Mouse (Mus musculus) liver, embryonic 15.5 days (tissue): Measurements from ENCODE around the gene Fis1. TPM values are rescaled to one million over a fixed set of nuclear protein-coding genes. Genes with fewer than 3 reads are reported as not detected.

Experiments used
- ATAC-seq: fragments of 200-750 bp; cut with Nextera tagmentation; 2 replicates; pipeline ENCODE4 v1.8.0; 2017; ENCODE audit warnings: moderate number of reproducible peaks, mild to moderate bottlenecking, moderate library complexity; ENCODE audit not compliant: insufficient read depth
- H3K27ac ChIP-seq: fragments of 300-500 bp; sonication (generic); replicated peaks from 2 replicates; pipeline ENCODE4 v1.5.1; 2015; ENCODE audit warnings: mild to moderate bottlenecking, inconsistent platforms
- H3K27me3 ChIP-seq: fragments of 300-500 bp; sonication (generic); 2 replicates; pipeline ENCODE4 v1.6.1; 2015; ENCODE audit warnings: mild to moderate bottlenecking, inconsistent platforms
- H3K36me3 ChIP-seq: fragments of 300-500 bp; sonication (generic); replicated peaks from 2 replicates; pipeline ENCODE4 v1.6.1; 2015; ENCODE audit warnings: moderate library complexity, mild to moderate bottlenecking, inconsistent platforms
- H3K4me1 ChIP-seq: fragments of 300-500 bp; sonication (generic); replicated peaks from 2 replicates; pipeline ENCODE4 v1.6.1; 2015; ENCODE audit warnings: inconsistent platforms
- H3K4me2 ChIP-seq: fragments of 300-500 bp; sonication (generic); 2 replicates; pipeline ENCODE4 v1.6.1; 2015; ENCODE audit warnings: moderate library complexity, mild to moderate bottlenecking, inconsistent platforms
- H3K4me3 ChIP-seq: fragments of 300-500 bp; sonication (generic); replicated peaks from 2 replicates; pipeline ENCODE4 v1.5.1; 2015; ENCODE audit warnings: mild to moderate bottlenecking, inconsistent platforms
- H3K9ac ChIP-seq: fragments of 300-500 bp; sonication (generic); 2 replicates; pipeline ENCODE4 v1.6.1; 2015; ENCODE audit warnings: moderate library complexity, mild to moderate bottlenecking, inconsistent platforms
- H3K9me3 ChIP-seq: fragments of 300-500 bp; sonication (generic); replicated peaks from 2 replicates; pipeline ENCODE4 v1.6.1; 2016; ENCODE audit warnings: inconsistent platforms
- WGBS: fragments of 180-500 bp; shearing (Covaris S2); methylation state at CpG from one replicate; pipeline ENCODE4 v1.1.7; 2015; ENCODE audit warnings: mixed read lengths; ENCODE audit not compliant: insufficient replicate concordance; 5-methylcytosine and 5-hydroxymethylcytosine counted together
- polyA plus RNA-seq: library from polyadenylated mRNA; unstranded; fragments of >200 nt; fragmentation: Nextera tagmentation; extraction: Ambion mirVana; gene quantifications from 2 replicates; pipeline ENCODE4 v1.2.1, GENCODE M21; 2015

Fis1 gene
- polyA plus RNA-seq, 1 experiment from 2014 or later, result 190 TPM

DNA sequence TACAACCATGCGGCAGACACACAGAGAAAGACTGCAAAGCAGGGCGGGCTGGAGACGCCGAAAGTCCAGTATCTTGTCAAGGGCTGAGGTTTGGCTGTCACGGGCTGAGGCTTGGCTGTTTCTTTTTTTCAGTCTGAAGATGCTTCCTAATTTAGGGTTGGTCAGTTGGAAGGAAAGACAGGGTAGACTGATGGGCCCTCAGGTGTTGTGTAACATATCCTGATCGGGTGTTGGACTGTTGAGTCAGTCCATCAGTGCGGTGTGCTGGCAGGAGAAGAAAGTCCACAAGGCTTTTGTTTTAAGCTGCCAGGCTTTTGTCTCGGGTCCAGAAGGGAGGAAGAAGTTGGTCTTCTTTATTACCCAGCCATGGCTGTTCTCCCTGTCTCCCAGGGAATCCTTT is 20.6 kb downstream of the Fis1 start:
- Histone ChIP-seq H3K4me2 (0 out of 2 replicates have a peak overlapping the region, but pooled peaks have one; percentile 11), H3K9ac (no peak overlapping the region), H3K27me3 (no peaks in the 10 kb centered on the region; the same call in 1 of the 2 replicates), H3K27ac (peak overlapping the region; percentile 33), H3K36me3 (no peaks in the 10 kb centered on the region), H3K9me3 (no peaks in the 10 kb centered on the region), H3K4me3 (no peak overlapping the region), H3K4me1 (peaks cover 2% of the 10 kb centered on the region; the same call in 1 of the 2 replicates)
- 39% methylated on average over 8 of the region's 8 CpGs for WGBS
- no peak for ATAC-seq

GRCm38 (mm10) chr5:136977769-136978168 is 24.7 kb downstream of the Fis1 start:
- H3K36me3 ChIP-seq, result peaks cover 13% of the 10 kb centered on the region
- no peak overlapping the region for H3K4me3 ChIP-seq
- H3K9me3 ChIP-seq, result no peaks in the 10 kb centered on the region
- ATAC-seq, result no peak
- H3K4me2 ChIP-seq, result no peak overlapping the region
- H3K27me3 ChIP-seq, result no peaks in the 10 kb centered on the region; the same call in 1 of the 2 replicates
- H3K4me1 ChIP-seq, result no peaks in the 10 kb centered on the region; the same call in 1 of the 2 replicates
- 37% methylated on average over 4 of the region's 4 CpGs for WGBS
- peak overlapping the region; percentile 45; the same call in 1 of the 2 replicates for H3K27ac ChIP-seq
- no peak overlapping the region for H3K9ac ChIP-seq

DNA sequence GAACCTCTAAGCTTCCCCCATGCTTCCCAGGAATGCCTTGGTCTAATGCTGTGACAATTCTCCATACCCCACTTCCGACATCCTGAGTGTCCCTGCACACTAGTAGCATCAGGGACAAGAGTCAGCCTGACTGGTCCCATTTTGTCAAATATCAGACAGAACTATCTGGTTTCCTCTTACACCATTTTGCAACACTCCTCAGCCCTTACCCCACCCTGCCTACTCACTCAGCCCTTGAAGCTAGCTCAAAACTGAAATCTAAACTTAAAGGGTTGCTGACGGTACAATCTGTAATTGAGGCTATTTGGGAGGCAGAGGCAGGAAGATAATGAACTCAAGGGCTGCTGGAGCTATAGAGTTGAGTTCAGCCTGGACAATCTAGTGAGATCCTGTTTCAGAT is 26.7 kb downstream of the Fis1 start:
- WGBS, result 67% methylated on average over 2 of the region's 2 CpGs
- Histone ChIP-seq H3K9ac (no peak overlapping the region), H3K36me3 (peaks cover 13% of the 10 kb centered on the region), H3K4me3 (no peak overlapping the region), H3K4me1 (no peaks in the 10 kb centered on the region; the same call in 1 of the 2 replicates), H3K27me3 (no peaks in the 10 kb centered on the region), H3K9me3 (no peaks in the 10 kb centered on the region), H3K27ac (peak overlapping the region; percentile 42; the same call in 1 of the 2 replicates), H3K4me2 (no peak overlapping the region)
- ATAC-seq, result no peak

GRCm38 (mm10) chr5:136980974-136981373 is 27.9 kb downstream of the Fis1 start:
- H3K27ac ChIP-seq, result no peak overlapping the region
- no peak overlapping the region for H3K9ac ChIP-seq
- no peaks in the 10 kb centered on the region for H3K9me3 ChIP-seq
- H3K4me3 ChIP-seq, result no peak overlapping the region
- H3K36me3 ChIP-seq, result peaks cover 13% of the 10 kb centered on the region
- no peaks in the 10 kb centered on the region for H3K27me3 ChIP-seq
- no peak overlapping the region for H3K4me2 ChIP-seq
- 73% methylated on average over 8 of the region's 8 CpGs for WGBS
- ATAC-seq, result no peak
- H3K4me1 ChIP-seq, result peaks cover 11% of the 10 kb centered on the region

DNA sequence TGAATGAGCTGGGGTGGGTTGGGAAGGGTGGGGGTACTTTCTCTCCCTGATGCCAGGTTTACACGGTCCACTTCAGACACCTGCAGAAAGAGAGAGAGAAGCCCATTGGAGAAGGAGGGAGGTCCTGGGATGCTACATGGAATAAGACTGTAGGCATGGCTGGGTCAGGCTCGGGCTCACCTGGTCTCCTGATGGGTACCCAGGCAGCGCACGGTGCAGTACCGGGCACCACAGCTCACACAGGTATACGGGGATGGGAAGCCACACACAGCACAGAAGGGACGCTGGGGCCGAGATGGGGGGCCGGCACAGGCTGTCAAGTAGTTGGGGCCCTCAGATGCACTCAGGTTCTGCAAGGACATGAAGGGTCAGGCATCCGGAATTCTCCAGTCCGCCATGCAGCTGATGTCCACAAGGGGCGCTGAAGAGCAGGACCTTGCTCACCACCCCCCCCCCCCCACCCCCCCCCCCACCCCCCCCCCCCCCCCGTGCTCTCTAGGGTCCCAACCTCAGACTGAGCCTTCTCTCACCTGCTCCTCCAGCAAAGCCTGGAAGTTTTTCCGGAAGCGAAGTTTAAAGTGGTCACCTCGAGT is 29.4 kb downstream of the Fis1 start:
- ATAC-seq, result no peak
- 57% methylated on average over 15 of the region's 16 CpGs for WGBS
- peaks cover 13% of the 10 kb centered on the region for H3K36me3 ChIP-seq

DNA sequence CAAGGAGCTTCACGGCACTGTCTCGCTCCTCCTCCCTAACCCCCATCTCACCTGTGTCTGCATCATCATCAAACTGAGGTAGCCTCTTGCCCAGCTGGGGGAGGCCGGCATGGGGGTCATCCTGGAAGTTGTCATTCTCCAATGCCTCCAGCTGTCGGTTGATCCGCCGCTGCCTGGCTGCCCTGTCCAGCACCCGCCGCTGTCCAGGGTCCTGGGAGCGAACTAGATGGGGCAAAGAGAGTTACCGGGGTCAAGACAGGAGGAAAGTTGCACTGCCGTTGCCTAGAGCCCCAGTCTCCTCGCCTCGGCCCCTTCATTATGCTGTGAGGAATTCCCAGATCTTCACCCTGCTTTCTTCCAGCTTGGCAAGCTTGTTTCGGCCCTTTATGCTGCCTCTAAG is 31.8 kb downstream of the Fis1 start:
- ATAC-seq, result no peak
- Histone ChIP-seq H3K4me2 (no peak overlapping the region), H3K36me3 (peaks cover 15% of the 10 kb centered on the region), H3K9me3 (no peaks in the 10 kb centered on the region), H3K4me3 (no peak overlapping the region), H3K27me3 (no peaks in the 10 kb centered on the region), H3K9ac (no peak overlapping the region), H3K27ac (no peak overlapping the region), H3K4me1 (peaks cover 29% of the 10 kb centered on the region)
- 63% methylated on average over 14 of the region's 14 CpGs for WGBS

More for the DNA sequence above, 29.4 kb downstream of the Fis1 start:
- Histone ChIP-seq H3K9me3 (no peaks in the 10 kb centered on the region), H3K4me2 (no peak overlapping the region), H3K27me3 (no peaks in the 10 kb centered on the region), H3K4me3 (no peak overlapping the region), H3K9ac (no peak overlapping the region), H3K27ac (no peak overlapping the region), H3K4me1 (peaks cover 17% of the 10 kb centered on the region)

- peak; percentile 93 for ATAC-seq
- Histone ChIP-seq H3K4me3 (peak within 1 kb of the TSS; percentile 93), H3K4me1 (peaks cover 29% of the 10 kb centered on the region), H3K27me3 (no peaks in the 10 kb centered on the region), H3K36me3 (peaks cover 27% of the 10 kb centered on the region), H3K4me2 (peak within 1 kb of the TSS; percentile 98), H3K27ac (peak within 1 kb of the TSS; percentile 92), H3K9me3 (no peaks in the 10 kb centered on the region), H3K9ac (peak within 1 kb of the TSS; percentile 92)
- WGBS, result under 1% methylated on average over 26 of the region's 26 CpGs
Observed at GRCm38 (mm10) chr5:136986695-136987137, 33.6 kb downstream of the Fis1 start, which contains the start of gene Plod3. Gene Plod3, plus strand, starts transcription at chr5:136987019.

- H3K4me1 ChIP-seq, result peaks cover 29% of the 10 kb centered on the region
- no peaks in the 10 kb centered on the region for H3K27me3 ChIP-seq
- no peaks in the 10 kb centered on the region for H3K9me3 ChIP-seq
- under 1% methylated on average over 67 of the region's 67 CpGs for WGBS
- peaks cover 28% of the 10 kb centered on the region for H3K36me3 ChIP-seq
- peak; percentile 68 for ATAC-seq
- H3K27ac ChIP-seq, result peak overlapping the region; percentile 92
- H3K4me2 ChIP-seq, result peak overlapping the region; percentile 98
- H3K4me3 ChIP-seq, result peak overlapping the region; percentile 93
- H3K9ac ChIP-seq, result peak overlapping the region; percentile 92
Observed at GRCm38 (mm10) chr5:136987138-136987933, 34.3 kb downstream of the Fis1 start.

- no peaks in the 10 kb centered on the region for H3K27me3 ChIP-seq
- H3K4me1 ChIP-seq, result peaks cover 29% of the 10 kb centered on the region
- 7% methylated on average over 12 of the region's 12 CpGs for WGBS
- H3K4me3 ChIP-seq, result peak within 1 kb of the TSS; percentile 93
- H3K9ac ChIP-seq, result peak within 1 kb of the TSS; percentile 92
- peaks cover 29% of the 10 kb centered on the region for H3K36me3 ChIP-seq
- no peak for ATAC-seq
- H3K4me2 ChIP-seq, result peak within 1 kb of the TSS; percentile 98
- H3K9me3 ChIP-seq, result no peaks in the 10 kb centered on the region
- H3K27ac ChIP-seq, result peak within 1 kb of the TSS; percentile 92
Observed at GRCm38 (mm10) chr5:136987934-136988271, 34.8 kb downstream of the Fis1 start, which contains the start of gene Znhit1. Gene Znhit1, minus strand, starts transcription at chr5:136988021.

- H3K27me3 ChIP-seq, result no peaks in the 10 kb centered on the region
- 0 out of 2 replicates have a peak overlapping the region, but pooled peaks have one; percentile 92 for H3K27ac ChIP-seq
- H3K4me2 ChIP-seq, result peak overlapping the region; percentile 98
- no peaks in the 10 kb centered on the region for H3K9me3 ChIP-seq
- peaks cover 29% of the 10 kb centered on the region for H3K4me1 ChIP-seq
- WGBS, result 45% methylated on average over 7 of the region's 7 CpGs
- H3K4me3 ChIP-seq, result peak overlapping the region; percentile 93
- ATAC-seq, result no peak
- peaks cover 34% of the 10 kb centered on the region for H3K36me3 ChIP-seq
- no peak overlapping the region; the same call in 1 of the 2 replicates for H3K9ac ChIP-seq
Observed at GRCm38 (mm10) chr5:136988420-136988819, 35.3 kb downstream of the Fis1 start.

GRCm38 (mm10) chr5:136989801-136990200 is 36.7 kb downstream of the Fis1 start:
- H3K4me2 ChIP-seq, result no peak overlapping the region
- H3K4me1 ChIP-seq, result peaks cover 29% of the 10 kb centered on the region
- no peak for ATAC-seq
- H3K9ac ChIP-seq, result no peak overlapping the region
- no peak overlapping the region for H3K4me3 ChIP-seq
- no peak overlapping the region for H3K27ac ChIP-seq
- H3K36me3 ChIP-seq, result peaks cover 47% of the 10 kb centered on the region
- WGBS, result 59% methylated on average over 6 of the region's 6 CpGs
- H3K27me3 ChIP-seq, result no peaks in the 10 kb centered on the region
- no peaks in the 10 kb centered on the region for H3K9me3 ChIP-seq
